Mouse (Mus musculus): ENCODE measurements at regions not wholly inside any gene's neighbourhood (a gene's known extent, or its start where the extent isn't known, plus 50 kb on each side); places are given as distances from the start of the nearest gene placed in this dataset.
"Not testable (repeated sequence)": the region's sequence is repeated elsewhere in the genome, so short reads cannot be mapped to it uniquely, and the experiment has no call there.

GRCm38 (mm10) chr1:142108826-142109225 is 1531.6 kb upstream of the B3galt2 start:
- not testable (repeated sequence) for DNase-seq (ENCODE audit: low spot score)

- DNase-seq (ENCODE audit: low spot score) = no peak
Measured at GRCm38 (mm10) chr1:142157310-142157709, 1483.2 kb upstream of the B3galt2 start.

GRCm38 (mm10) chr1:142159481-142159880 is 1481.0 kb upstream of the B3galt2 start:
- DNase-seq (ENCODE audit: low spot score) = no peak

GRCm38 (mm10) chr1:142166945-142167344 is 1473.5 kb upstream of the B3galt2 start:
- peak; percentile 7 for DNase-seq (ENCODE audit: low spot score)

GRCm38 (mm10) chr1:142171134-142171533 is 1469.3 kb upstream of the B3galt2 start:
- DNase-seq (ENCODE audit: low spot score) = no peak

- no peak for DNase-seq (ENCODE audit: low spot score)
Measured at GRCm38 (mm10) chr1:142214778-142215177, 1425.7 kb upstream of the B3galt2 start.

All from embryo, embryonic 10.5 days (tissue).